In genomic region chr14:72998111-72998510, GRCm38 (mm10) we compare ENCODE assay signal across 1 mouse cellular context.
TF ChIP-seq lines count a peak whose summit lies in the region.

No protein-coding gene starts in this region.

TF ChIP-seq in CH12.LX, 34 proteins besides CTCF, POLR2A, EP300 and RAD21 (continued from another document):
- TF ChIP-seq USF1 (IDR thresholded peaks at IDR 0.05; ENCODE audit: low read depth, low read length) = no peak
